Comparison of ENCODE assay signal across 28 mouse cellular contexts in the genomic region with DNA sequence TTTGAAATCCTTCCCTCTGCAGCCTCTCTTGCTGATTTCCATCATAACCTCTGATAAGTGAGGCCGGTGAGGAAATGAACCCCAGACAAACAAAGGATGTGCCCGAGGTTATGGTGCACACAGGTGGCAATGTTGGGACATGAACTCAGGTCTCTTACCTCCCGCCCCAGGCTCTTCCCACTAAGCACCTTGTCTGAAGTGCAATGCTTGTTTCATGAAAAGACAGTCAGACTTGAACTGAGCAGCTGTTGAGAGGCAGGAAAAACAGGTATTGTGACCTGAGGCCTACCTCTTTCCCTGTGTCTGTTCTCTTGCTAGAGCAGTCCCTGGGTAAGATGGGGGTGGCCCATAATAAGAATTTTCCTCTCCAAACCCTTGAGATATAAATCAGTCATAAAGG. TPM values are rescaled to one million over a fixed set of nuclear protein-coding genes. Genes with fewer than 3 reads are reported as not detected.
DNase-seq lines count a peak whose midpoint lies in the region; ATAC-seq and TF ChIP-seq lines count a peak whose summit lies in the region.
"Had no signal": no experiment of that assay in that cellular context is flagged by ENCODE, and none has a peak within 500 bp of the region (broad histone marks: within the 10 kb centered on the region; RNA-seq: fewer than 3 reads in every experiment).

No protein-coding gene starts in this region.

- no peak overlapping the region for H3K27ac ChIP-seq in embryonic facial prominence, embryonic 14.5 days (replicated peaks; ENCODE audit: low read depth, low read length)
- H3K27ac ChIP-seq in embryonic facial prominence, embryonic 10.5 days (replicated peaks): no peak overlapping the region
- H3K27ac ChIP-seq in limb, embryonic 14.5 days (replicated peaks; ENCODE audit: low read depth, low read length): no peak overlapping the region
- no peak overlapping the region for H3K27ac ChIP-seq in cerebellum, adult 2 months (ENCODE audit: insufficient read depth, low read length)
- H3K27ac ChIP-seq: embryonic facial prominence, embryonic 12.5 days; embryonic facial prominence, embryonic 15.5 days; forebrain, embryonic 13.5 days; forebrain, embryonic 15.5 days had no signal

- H3K9me3 ChIP-seq in embryonic facial prominence, embryonic 14.5 days (ENCODE audit: control insufficient read depth, low read length): no peaks in the 10 kb centered on the region
- no peaks in the 10 kb centered on the region for H3K9me3 ChIP-seq in embryonic facial prominence, embryonic 10.5 days
- no peaks in the 10 kb centered on the region for H3K9me3 ChIP-seq in limb, embryonic 14.5 days (ENCODE audit: control insufficient read depth, low read length)
- H3K9me3 ChIP-seq: embryonic facial prominence, embryonic 12.5 days; embryonic facial prominence, embryonic 15.5 days; forebrain, embryonic 13.5 days; forebrain, embryonic 15.5 days; G1E had no signal

- DNase-seq in embryonic facial prominence, embryonic 14.5 days (ENCODE audit: low spot score): peak; percentile 68
- no peak for DNase-seq in embryonic facial prominence, embryonic 10.5 days (ENCODE audit: low spot score)
- DNase-seq in urinary bladder, postnatal 14 days (ENCODE audit: low spot score): peak; percentile 35
- DNase-seq in urinary bladder, postnatal 4 days (ENCODE audit: low spot score in 2 of 2): no peak
- DNase-seq in limb, embryonic 14.5 days (ENCODE audit: low spot score): peak; percentile 41
- no peak for DNase-seq in cerebellum, adult 2 months
- DNase-seq: adrenal gland, adult 8-10 months; adrenal gland, postnatal 14 days; adrenal gland, postnatal 36 days; B cell, adult 2 months; cerebellum, adult 11-12 months; cerebellum, adult 8-10 months; cerebellum, adult 9-11 months; cerebellum, postnatal 14 days; cerebellum, postnatal 36 days; embryo, embryonic 11 days; forebrain, postnatal 0 days had no signal

- ATAC-seq in embryonic facial prominence, embryonic 14.5 days (ENCODE audit: low read depth): peak; percentile 28; the same call in 1 of the 2 replicates
- no peak for ATAC-seq in limb, embryonic 14.5 days (ENCODE audit: low FRiP score, low read depth)
- ATAC-seq: activated CD4-positive, CD25-positive, alpha-beta regulatory T cell, adult 4 months; CD4-positive, CD25-positive, alpha-beta regulatory T cell, adult 4 months; forebrain, embryonic 13.5 days; forebrain, embryonic 15.5 days; forebrain, postnatal 0 days; Patski had no signal

- no peak overlapping the region for H3K4me3 ChIP-seq in embryonic facial prominence, embryonic 14.5 days (ENCODE audit: low read depth, low read length)
- H3K4me3 ChIP-seq in embryonic facial prominence, embryonic 10.5 days: no peak overlapping the region
- no peak overlapping the region for H3K4me3 ChIP-seq in limb, embryonic 14.5 days (replicated peaks; ENCODE audit: low read length)
- no peak overlapping the region for H3K4me3 ChIP-seq in cerebellum, adult 2 months (replicated peaks; ENCODE audit: insufficient read depth, low read depth, low read length)
- H3K4me3 ChIP-seq: embryonic facial prominence, embryonic 12.5 days; embryonic facial prominence, embryonic 15.5 days; erythroblast, embryonic 14.5 days; forebrain, embryonic 13.5 days; forebrain, embryonic 15.5 days had no signal

- TF ChIP-seq POLR2A in limb, embryonic 14.5 days (IDR thresholded peaks at IDR 0.05; ENCODE audit: borderline replicate concordance, extremely low read depth, insufficient read depth, insufficient read length): no peak
- TF ChIP-seq POLR2A in cerebellum, adult 2 months (IDR thresholded peaks at IDR 0.05; ENCODE audit: borderline replicate concordance, insufficient read depth, low read length): no peak

- no peak overlapping the region for H3K9ac ChIP-seq in embryonic facial prominence, embryonic 14.5 days (ENCODE audit: low read depth, low read length)
- no peak overlapping the region for H3K9ac ChIP-seq in limb, embryonic 14.5 days (ENCODE audit: low read depth, low read length, severe bottlenecking)
- H3K9ac ChIP-seq: embryonic facial prominence, embryonic 12.5 days; embryonic facial prominence, embryonic 15.5 days; forebrain, embryonic 13.5 days; forebrain, embryonic 15.5 days; forebrain, postnatal 0 days had no signal

- TF ChIP-seq CTCF in cerebellum, adult 2 months (IDR thresholded peaks at IDR 0.05; ENCODE audit: borderline replicate concordance, insufficient read depth, low read depth, low read length): no peak

- H3K4me1 ChIP-seq in embryonic facial prominence, embryonic 14.5 days (ENCODE audit: control insufficient read depth, insufficient read depth, low read length): no peaks in the 10 kb centered on the region; the same call in 1 of the 2 replicates
- H3K4me1 ChIP-seq in embryonic facial prominence, embryonic 10.5 days: no peaks in the 10 kb centered on the region; the same call in 1 of the 2 replicates
- H3K4me1 ChIP-seq in limb, embryonic 14.5 days (ENCODE audit: control insufficient read depth, insufficient read depth, low read length): no peaks in the 10 kb centered on the region
- H3K4me1 ChIP-seq in cerebellum, adult 2 months (ENCODE audit: control insufficient read depth, insufficient read depth, low read length): no peaks in the 10 kb centered on the region
- H3K4me1 ChIP-seq: embryonic facial prominence, embryonic 12.5 days; forebrain, embryonic 13.5 days; forebrain, embryonic 15.5 days had no signal

- 69% methylated on average over 3 of the region's 3 CpGs for WGBS in embryonic facial prominence, embryonic 14.5 days
- WGBS in embryonic facial prominence, embryonic 10.5 days: 88% methylated on average over 3 of the region's 3 CpGs
- WGBS in limb, embryonic 14.5 days: 82% methylated on average over 3 of the region's 3 CpGs
- 91% methylated on average over 3 of the region's 3 CpGs for WGBS in cerebellum, adult 2 months

- no peaks in the 10 kb centered on the region for H3K27me3 ChIP-seq in embryonic facial prominence, embryonic 14.5 days (replicated peaks; ENCODE audit: control insufficient read depth, insufficient read depth, low read length)
- H3K27me3 ChIP-seq in embryonic facial prominence, embryonic 10.5 days (replicated peaks; ENCODE audit: low read depth, poor library complexity, severe bottlenecking): peaks cover 14% of the 10 kb centered on the region
- no peaks in the 10 kb centered on the region for H3K27me3 ChIP-seq in limb, embryonic 14.5 days (ENCODE audit: control insufficient read depth, insufficient read depth, low read length)
- no peaks in the 10 kb centered on the region for H3K27me3 ChIP-seq in cerebellum, adult 2 months (ENCODE audit: control insufficient read depth, insufficient read depth, low read length)
- H3K27me3 ChIP-seq: CH12.LX; embryonic facial prominence, embryonic 15.5 days; forebrain, embryonic 13.5 days; forebrain, embryonic 15.5 days; Patski had no signal

- H3K36me3 ChIP-seq in embryonic facial prominence, embryonic 14.5 days (ENCODE audit: control insufficient read depth, insufficient read depth, low read length): no peaks in the 10 kb centered on the region
- H3K36me3 ChIP-seq in embryonic facial prominence, embryonic 10.5 days (replicated peaks): no peaks in the 10 kb centered on the region
- H3K36me3 ChIP-seq in limb, embryonic 14.5 days (ENCODE audit: control insufficient read depth, insufficient read depth, low read length): no peaks in the 10 kb centered on the region
- H3K36me3 ChIP-seq: embryonic facial prominence, embryonic 12.5 days; embryonic facial prominence, embryonic 15.5 days; forebrain, embryonic 15.5 days; G1E had no signal

- H3K4me2 ChIP-seq in embryonic facial prominence, embryonic 14.5 days (ENCODE audit: low read depth, low read length): no peak overlapping the region
- H3K4me2 ChIP-seq in limb, embryonic 14.5 days (replicated peaks; ENCODE audit: low read depth, low read length, severe bottlenecking): no peak overlapping the region
- H3K4me2 ChIP-seq: embryonic facial prominence, embryonic 12.5 days; embryonic facial prominence, embryonic 15.5 days; forebrain, embryonic 13.5 days; forebrain, embryonic 15.5 days had no signal

RNA-seq across cellular contexts. Expression of a gene that starts 16.8 kb away (rescaled TPM):
- polyA plus RNA-seq in embryonic facial prominence, embryonic 14.5 days (2014; fragmentation: Nextera tagmentation; extraction: Ambion mirVana): 0.34 and 0.67 TPM in 2 replicates
- 0.07 TPM in 1 of 2 replicates, not detected in the other for polyA plus RNA-seq in embryonic facial prominence, embryonic 10.5 days (2016; fragmentation: Nextera tagmentation; extraction: Ambion mirVana)
- polyA plus RNA-seq in limb, embryonic 14.5 days (2012; rRNA removed): 1.2 and 1.5 TPM in 2 replicates
- polyA plus RNA-seq in limb, embryonic 14.5 days (2014; fragmentation: Nextera tagmentation; extraction: Ambion mirVana): 1.2 and 1.6 TPM in 2 replicates
- polyA plus RNA-seq in cerebellum, adult 2 months (2012; rRNA removed): 0.05 TPM in 2 replicates
- polyA plus RNA-seq: activated CD4-positive, CD25-positive, alpha-beta regulatory T cell, adult 4 months; CD4-positive, CD25-positive, alpha-beta regulatory T cell, adult 4 months; erythroblast, embryonic 14.5 days; forebrain, embryonic 11.5 days; forebrain, embryonic 13.5 days; G1E had no signal

RNA-seq across cellular contexts. Expression of a gene that starts 18.7 kb away (rescaled TPM):
- 3.6 and 4.2 TPM in 2 replicates for polyA plus RNA-seq in embryonic facial prominence, embryonic 14.5 days (2014; fragmentation: Nextera tagmentation; extraction: Ambion mirVana)
- 0.27 TPM in 1 of 2 replicates, not detected in the other for polyA plus RNA-seq in embryonic facial prominence, embryonic 10.5 days (2016; fragmentation: Nextera tagmentation; extraction: Ambion mirVana)
- 6.9 and 9.1 TPM in 2 replicates for polyA plus RNA-seq in limb, embryonic 14.5 days (2012; rRNA removed)
- 7.9 and 10.3 TPM in 2 replicates for polyA plus RNA-seq in limb, embryonic 14.5 days (2014; fragmentation: Nextera tagmentation; extraction: Ambion mirVana)
- polyA plus RNA-seq in cerebellum, adult 2 months (2012; rRNA removed): 0.19 TPM in 1 of 2 replicates, not detected in the other
- polyA plus RNA-seq: CD4-positive, CD25-positive, alpha-beta regulatory T cell, adult 4 months; erythroblast, embryonic 14.5 days; forebrain, embryonic 11.5 days; forebrain, embryonic 13.5 days; forebrain, embryonic 15.5 days; G1E had no signal

RNA-seq across cellular contexts. Expression of a gene that starts 33.5 kb away (rescaled TPM):
- 0.71 TPM in 1 of 2 replicates, not detected in the other for polyA plus RNA-seq in embryonic facial prominence, embryonic 14.5 days (2014; fragmentation: Nextera tagmentation; extraction: Ambion mirVana)
- 0.09 TPM in 1 of 2 replicates, not detected in the other for polyA plus RNA-seq in embryonic facial prominence, embryonic 10.5 days (2016; fragmentation: Nextera tagmentation; extraction: Ambion mirVana)
- 0.41 and 0.61 TPM in 2 replicates for polyA plus RNA-seq in limb, embryonic 14.5 days (2012; rRNA removed)
- polyA plus RNA-seq in limb, embryonic 14.5 days (2014; fragmentation: Nextera tagmentation; extraction: Ambion mirVana): 0.18 and 0.72 TPM in 2 replicates
- polyA plus RNA-seq in cerebellum, adult 2 months (2012; rRNA removed): not detected in 2 replicates
- polyA plus RNA-seq: activated CD4-positive, CD25-positive, alpha-beta regulatory T cell, adult 4 months; CD4-positive, CD25-positive, alpha-beta regulatory T cell, adult 4 months; embryonic facial prominence, embryonic 12.5 days; embryonic facial prominence, embryonic 15.5 days; erythroblast, embryonic 14.5 days; forebrain, embryonic 11.5 days; forebrain, embryonic 13.5 days; G1E; Patski had no signal

RNA-seq across cellular contexts. Expression of a gene that starts 34.0 kb away (rescaled TPM):
- polyA plus RNA-seq in embryonic facial prominence, embryonic 14.5 days (2014; fragmentation: Nextera tagmentation; extraction: Ambion mirVana): 0.04 and 0.14 TPM in 2 replicates
- polyA plus RNA-seq in embryonic facial prominence, embryonic 10.5 days (2016; fragmentation: Nextera tagmentation; extraction: Ambion mirVana): not detected in 2 replicates
- polyA plus RNA-seq in limb, embryonic 14.5 days (2012; rRNA removed): 0.16 and 0.27 TPM in 2 replicates
- 0.08 and 0.54 TPM in 2 replicates for polyA plus RNA-seq in limb, embryonic 14.5 days (2014; fragmentation: Nextera tagmentation; extraction: Ambion mirVana)
- 0.03 and 0.11 TPM in 2 replicates for polyA plus RNA-seq in cerebellum, adult 2 months (2012; rRNA removed)
- polyA plus RNA-seq: activated CD4-positive, CD25-positive, alpha-beta regulatory T cell, adult 4 months; CD4-positive, CD25-positive, alpha-beta regulatory T cell, adult 4 months; erythroblast, embryonic 14.5 days; forebrain, embryonic 11.5 days; forebrain, embryonic 13.5 days; forebrain, postnatal 0 days; G1E had no signal

RNA-seq across cellular contexts. Expression of a gene that starts 36.7 kb away (rescaled TPM):
- polyA plus RNA-seq in embryonic facial prominence, embryonic 14.5 days (2014; fragmentation: Nextera tagmentation; extraction: Ambion mirVana): 5.5 and 6.4 TPM in 2 replicates
- 4.7 and 7.6 TPM in 2 replicates for polyA plus RNA-seq in embryonic facial prominence, embryonic 10.5 days (2016; fragmentation: Nextera tagmentation; extraction: Ambion mirVana)
- 34.1 and 34.2 TPM in 2 replicates for polyA plus RNA-seq in limb, embryonic 14.5 days (2012; rRNA removed)
- 6.5 and 7.8 TPM in 2 replicates for polyA plus RNA-seq in limb, embryonic 14.5 days (2014; fragmentation: Nextera tagmentation; extraction: Ambion mirVana)
- 344 and 410 TPM in 2 replicates for polyA plus RNA-seq in cerebellum, adult 2 months (2012; rRNA removed)

Comparison
In these comparisons a context has a peak if more than half of its experiments do, and no peak if none do; other contexts are left out.
1. DNase-seq: peak in embryonic facial prominence, embryonic 14.5 days (single experiment), urinary bladder, postnatal 14 days (single experiment) and limb, embryonic 14.5 days (single experiment); none in embryonic facial prominence, embryonic 10.5 days (single experiment), urinary bladder, postnatal 4 days (0 of 2) and cerebellum, adult 2 months (0 of 2).